In genomic region chr3:121449527-121449926, GRCm38 (mm10) we compare ENCODE assay signal across 11 mouse cellular contexts. TPM values are rescaled to one million over a fixed set of nuclear protein-coding genes. Genes with fewer than 3 reads are reported as not detected.
DNase-seq lines count a peak whose midpoint lies in the region; ATAC-seq lines count a peak whose summit lies in the region.
"Had no signal": no experiment of that assay in that cellular context is flagged by ENCODE, and none has a peak within 500 bp of the region (broad histone marks: within the 10 kb centered on the region; RNA-seq: fewer than 3 reads in every experiment).

No protein-coding gene starts in this region.

- peaks cover 43% of the 10 kb centered on the region for H3K36me3 ChIP-seq in embryonic facial prominence, embryonic 15.5 days
- peaks cover 35% of the 10 kb centered on the region for H3K36me3 ChIP-seq in lung, embryonic 15.5 days

- intact Hi-C loops in heart, postnatal 14 days (cut with DNase I), result no loop called here

- no peak overlapping the region for H3K4me2 ChIP-seq in embryonic facial prominence, embryonic 15.5 days (replicated peaks)
- H3K4me2 ChIP-seq in lung, embryonic 15.5 days, result no peak overlapping the region
- H3K4me2 ChIP-seq: hindbrain, embryonic 14.5 days had no signal

- peak; percentile 96 for DNase-seq in heart, adult 11 months
- DNase-seq in heart, postnatal 14 days, result no peak
- DNase-seq in 416B (ENCODE audit: low read depth), result peak; percentile 25
- no peak for DNase-seq in layer of hippocampus, postnatal 10 days (ENCODE audit: low spot score in 2 of 2)
- no peak for DNase-seq in natural killer cell, adult 2 months (ENCODE audit: low spot score in 2 of 2)
- DNase-seq: gastrocnemius, postnatal 10 days had no signal

- H3K4me1 ChIP-seq in embryonic facial prominence, embryonic 15.5 days, result peaks cover 22% of the 10 kb centered on the region
- H3K4me1 ChIP-seq in lung, embryonic 15.5 days, result peaks cover 21% of the 10 kb centered on the region

- H3K27ac ChIP-seq in embryonic facial prominence, embryonic 15.5 days (replicated peaks), result 0 out of 2 replicates have a peak overlapping the region, but pooled peaks have one; percentile 58
- no peak overlapping the region for H3K27ac ChIP-seq in lung, embryonic 15.5 days
- H3K27ac ChIP-seq: liver, embryonic 14.5 days had no signal

- no peaks in the 10 kb centered on the region for H3K27me3 ChIP-seq in embryonic facial prominence, embryonic 15.5 days
- no peaks in the 10 kb centered on the region for H3K27me3 ChIP-seq in lung, embryonic 15.5 days

- WGBS in embryonic facial prominence, embryonic 15.5 days, result 72% methylated on average over 8 of the region's 8 CpGs
- WGBS in lung, embryonic 15.5 days, result 74% methylated on average over 8 of the region's 8 CpGs

- H3K9ac ChIP-seq in embryonic facial prominence, embryonic 15.5 days, result no peak overlapping the region
- H3K9ac ChIP-seq in lung, embryonic 15.5 days, result no peak overlapping the region
- H3K9ac ChIP-seq: hindbrain, embryonic 14.5 days; liver, embryonic 14.5 days had no signal

- ATAC-seq in embryonic facial prominence, embryonic 15.5 days (ENCODE audit: insufficient number of reproducible peaks, low FRiP score, low TSS enrichment, low read depth), result no peak
- ATAC-seq in lung, embryonic 15.5 days (ENCODE audit: borderline replicate concordance, extremely low read depth, low FRiP score, low TSS enrichment), result 0 out of 2 replicates have a peak, but pooled peaks have one; percentile 33
- no peak for ATAC-seq in erythroid progenitor cell, adult 5-6 weeks (replicated peaks; ENCODE audit: low FRiP score, poor library complexity, severe bottlenecking)

- no peaks in the 10 kb centered on the region for H3K9me3 ChIP-seq in embryonic facial prominence, embryonic 15.5 days (replicated peaks)
- H3K9me3 ChIP-seq in lung, embryonic 15.5 days, result no peaks in the 10 kb centered on the region

- H3K4me3 ChIP-seq in embryonic facial prominence, embryonic 15.5 days (replicated peaks), result no peak overlapping the region
- H3K4me3 ChIP-seq in lung, embryonic 15.5 days, result no peak overlapping the region

RNA-seq across cellular contexts. Expression of gene Cnn3, which starts 23.2 kb away (rescaled TPM):
- 10 to 100 TPM; 68.1 to 74.9 TPM for total RNA-seq in heart, postnatal 14 days (2021)
- 844 and 852 TPM in 2 replicates for polyA plus RNA-seq in embryonic facial prominence, embryonic 15.5 days (2015; fragmentation: Nextera tagmentation; extraction: Ambion mirVana)
- polyA plus RNA-seq in lung, embryonic 15.5 days (2015; fragmentation: Nextera tagmentation; extraction: Ambion mirVana), result 627 and 632 TPM in 2 replicates
- total RNA-seq in layer of hippocampus, postnatal 10 days (2021), result 100 to 1,000 TPM; 128 to 134 TPM
- 9.7 and 41.1 TPM in 2 replicates for total RNA-seq in erythroid progenitor cell, adult 5-6 weeks (2015; ENCODE audit: low replicate concordance)
- total RNA-seq in erythroid progenitor cell, adult 5-6 weeks (2017; ENCODE audit: low replicate concordance), result 13.6 and 36.1 TPM in 2 replicates

Comparison
In these comparisons a context has a peak if more than half of its experiments do, and no peak if none do; other contexts are left out.
1. DNase-seq: peak in heart, adult 11 months (single experiment) and 416B (single experiment); none in heart, postnatal 14 days (0 of 2), layer of hippocampus, postnatal 10 days (0 of 2) and natural killer cell, adult 2 months (0 of 2).